Mouse (Mus musculus) spleen, postnatal 4 days (tissue): Measurements from ENCODE around the gene Fam69b.
A peak's percentile ranks its signal among the peaks of the same experiment; 100 is the strongest.

Experiments used
- DNase-seq, 2 experiments: peaks; one replicate each; pipeline ENCODE4 v3.0.0; 2022; ENCODE audit warnings: low spot score in 2 of 2

Gene Fam69b

GRCm38 (mm10) chr2:26625419-26625818 lies 2.8 kb upstream of the Fam69b start:
- no peak for DNase-seq

DNA sequence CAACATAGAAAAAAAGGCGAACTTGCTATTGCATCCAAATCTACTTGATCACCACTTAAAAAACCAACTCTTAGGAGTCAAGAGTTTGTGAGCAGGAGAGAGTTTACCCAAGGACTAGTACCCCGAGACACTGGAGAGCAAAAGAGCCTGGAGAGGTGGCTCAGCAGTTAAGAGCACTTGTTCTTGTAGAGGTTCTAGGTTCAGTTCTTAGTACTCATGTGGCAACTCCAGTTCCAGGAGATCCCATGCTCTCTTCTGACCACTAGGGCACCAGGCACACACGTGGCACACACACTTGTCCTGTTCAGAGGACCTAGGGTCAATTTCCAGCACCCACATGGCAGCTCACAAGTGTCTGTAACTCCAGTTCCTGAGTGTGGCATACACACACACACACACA lies 2.2 kb upstream of the Fam69b start:
- DNase-seq, result no peak

GRCm38 (mm10) chr2:26628792-26629437 lies 658 bp downstream of the Fam69b start:
- no peak for DNase-seq

- DNase-seq, result no peak
Observed at GRCm38 (mm10) chr2:26632541-26633395, 4.5 kb downstream of the Fam69b start.

GRCm38 (mm10) chr2:26633953-26634530 lies 5.8 kb downstream of the Fam69b start:
- DNase-seq, result peak in 1 of 2 experiments; percentile 58

- peak in 1 of 2 experiments; percentile 65 for DNase-seq
Observed at GRCm38 (mm10) chr2:26634629-26635488, 6.6 kb downstream of the Fam69b start.

GRCm38 (mm10) chr2:26635489-26636324 lies 7.5 kb downstream of the Fam69b start:
- no peak for DNase-seq

- DNase-seq, result no peak
Observed at GRCm38 (mm10) chr2:26636325-26636635, 8.0 kb downstream of the Fam69b start.

- no peak for DNase-seq
Observed at GRCm38 (mm10) chr2:26637316-26637932, 9.2 kb downstream of the Fam69b start.

GRCm38 (mm10) chr2:26638039-26638438 lies 9.8 kb downstream of the Fam69b start:
- DNase-seq, result peak in 1 of 2 experiments; percentile 55

GRCm38 (mm10) chr2:26638572-26638971 lies 10.3 kb downstream of the Fam69b start:
- peak in 1 of 2 experiments; percentile 54 for DNase-seq

- DNase-seq, result peak; percentile 59 to 75
Observed at GRCm38 (mm10) chr2:26639083-26639482, 10.8 kb downstream of the Fam69b start.

DNA sequence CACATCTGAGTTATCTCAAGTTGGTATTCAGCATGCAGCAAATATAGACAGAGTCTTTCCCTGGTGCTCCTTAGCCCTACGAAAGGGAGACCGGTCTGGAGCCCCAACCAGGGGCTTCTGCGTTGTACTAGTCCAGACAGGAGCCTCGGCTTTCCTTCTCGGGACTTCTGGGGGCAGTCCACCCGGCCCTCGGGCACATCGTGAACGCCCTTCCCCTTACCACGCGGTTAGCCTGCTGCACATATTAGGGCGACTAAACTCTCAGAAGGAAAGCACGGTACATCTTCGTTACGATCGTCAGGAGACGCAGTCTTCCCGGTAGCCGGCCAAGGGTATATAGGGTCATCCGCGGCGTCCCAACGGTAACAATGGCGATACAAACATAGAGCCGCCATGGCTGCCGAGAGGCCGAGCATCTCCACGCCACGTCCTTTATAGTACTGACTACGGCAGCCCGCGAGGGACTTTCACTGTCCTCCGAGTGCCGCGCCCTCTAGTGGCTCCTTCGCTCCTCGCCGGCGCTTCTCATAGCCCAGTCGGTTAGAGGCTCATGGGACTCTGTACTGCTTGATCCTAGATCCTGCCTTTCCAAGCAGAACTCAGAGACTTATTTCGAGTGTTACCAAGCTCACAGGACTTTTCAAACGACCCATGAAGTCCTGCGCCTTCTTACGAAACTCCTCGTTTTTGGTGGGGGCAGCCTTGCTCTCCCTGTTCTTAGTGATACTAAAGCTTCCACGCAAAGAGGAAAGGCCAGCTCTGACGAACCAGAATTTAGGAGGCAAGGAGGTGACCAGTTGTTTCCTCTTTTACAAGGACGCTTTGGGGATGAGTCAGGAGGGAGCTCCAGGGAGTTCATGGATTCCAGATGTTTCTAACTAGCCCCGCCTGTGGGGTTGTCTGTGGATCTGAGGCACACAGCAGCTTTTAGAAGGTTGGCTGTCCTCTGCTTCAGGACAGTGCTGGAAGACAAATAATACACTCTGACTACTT lies 11.9 kb downstream of the Fam69b start:
- DNase-seq, result peak; percentile 94 to 99

DNA sequence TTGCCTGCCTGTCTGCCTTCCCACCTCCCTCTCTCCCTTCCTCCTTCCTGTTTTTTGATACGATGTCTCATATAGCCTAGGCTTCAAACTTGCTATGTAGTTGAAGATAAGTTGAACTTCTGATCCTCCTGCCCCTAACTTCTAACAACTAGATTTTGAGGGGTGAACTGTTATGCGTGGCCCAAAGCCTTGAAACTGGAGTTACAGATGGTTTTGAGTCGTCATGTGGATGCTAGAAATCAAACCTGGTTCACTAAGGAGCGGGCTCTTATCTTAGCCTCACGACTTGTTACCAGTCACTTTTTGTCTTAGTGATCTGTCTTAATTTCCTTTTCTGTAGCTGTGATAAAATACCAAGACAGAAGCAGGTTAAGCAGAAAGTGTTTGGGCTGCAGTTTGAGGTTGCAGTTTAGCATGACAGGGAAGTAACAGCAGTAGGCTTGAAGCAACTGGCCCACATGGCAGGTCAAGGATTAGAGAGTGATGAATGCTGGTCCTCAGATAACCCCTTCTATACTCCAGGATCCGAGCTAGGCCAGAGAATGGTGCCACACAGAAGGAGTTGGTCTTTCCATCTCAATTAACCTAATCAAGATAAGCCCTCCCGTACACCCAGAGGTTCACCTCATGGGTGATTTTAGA lies 12.9 kb downstream of the Fam69b start:
- DNase-seq, result no peak

- peak; percentile 56 to 80 for DNase-seq
Observed at GRCm38 (mm10) chr2:26643942-26644341, 15.7 kb downstream of the Fam69b start.

DNA sequence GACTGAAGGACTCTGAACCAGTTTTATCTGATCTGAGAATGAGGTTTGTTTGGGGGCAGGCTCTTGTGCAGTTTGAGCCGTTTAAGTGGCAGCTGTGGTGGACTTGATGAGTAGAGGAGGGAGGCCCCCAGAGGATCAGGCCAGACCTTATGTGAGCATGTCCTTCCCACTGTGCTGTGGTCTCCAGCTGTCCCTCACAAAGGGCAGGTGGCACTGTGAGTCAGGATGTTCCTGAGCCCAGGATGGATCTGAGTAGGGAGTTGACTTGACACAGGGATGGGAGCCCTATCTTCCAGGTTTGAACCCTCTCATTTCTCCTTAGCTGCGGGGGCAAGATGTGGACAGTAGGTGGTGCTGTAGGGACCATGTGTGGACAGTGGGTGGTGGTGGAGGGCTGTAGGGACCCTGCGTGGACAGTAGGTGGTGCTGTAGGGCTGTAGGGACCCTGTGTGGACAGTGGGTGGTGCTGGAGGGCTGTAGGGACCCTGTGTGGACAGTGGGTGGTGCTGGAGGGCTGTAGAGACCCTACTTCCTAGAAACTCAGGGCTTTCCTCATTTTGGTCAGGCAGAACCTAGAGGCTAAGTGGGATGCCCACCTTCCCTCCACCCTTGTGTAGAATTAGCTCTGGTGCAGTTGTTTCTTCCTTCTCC lies 18.5 kb downstream of the Fam69b start:
- peak; percentile 71 to 79 for DNase-seq

GRCm38 (mm10) chr2:26654687-26655086 lies 26.4 kb downstream of the Fam69b start:
- DNase-seq, result no peak

- DNase-seq, result peak in 1 of 2 experiments; percentile 36
Observed at GRCm38 (mm10) chr2:26657426-26657825, 29.2 kb downstream of the Fam69b start.
